Mouse (Mus musculus): Measurements from ENCODE around the gene Slc17a8. TPM values are rescaled to one million over a fixed set of nuclear protein-coding genes. Genes with fewer than 3 reads are reported as not detected.
"Not testable (repeated sequence)": the region's sequence is repeated elsewhere in the genome, so short reads cannot be mapped to it uniquely, and the experiment has no call there.

Slc17a8 gene
- polyA plus RNA-seq, 1 experiment = 0.01 TPM

GRCm38 (mm10) chr10:89572946-89573345 is 48.1 kb downstream of the Slc17a8 start:
- Histone ChIP-seq H3K79me2 (ENCODE audit: control insufficient read depth, insufficient read depth) (no peaks in the 10 kb centered on the region), H3K79me3 (ENCODE audit: low read depth) (no peaks in the 10 kb centered on the region), H3K27me3 (ENCODE audit: control insufficient read depth, insufficient read depth, insufficient read length) (no peaks in the 10 kb centered on the region), H3K36me3 (ENCODE audit: control insufficient read depth, insufficient read depth) (no peaks in the 10 kb centered on the region), H3K4me3 (ENCODE audit: insufficient read depth, poor library complexity, severe bottlenecking) (no peak overlapping the region), H3ac (ENCODE audit: control insufficient read depth, insufficient read length, low read depth) (no peak overlapping the region)
- no peak for TF ChIP-seq USF1 (IDR thresholded peaks at IDR 0.05; ENCODE audit: low read depth)

GRCm38 (mm10) chr10:89567391-89567790 is 53.7 kb downstream of the Slc17a8 start:
- H3K27me3 ChIP-seq (ENCODE audit: control insufficient read depth, insufficient read depth, insufficient read length) = no peaks in the 10 kb centered on the region
- H3K36me3 ChIP-seq (ENCODE audit: control insufficient read depth, insufficient read depth) = no peaks in the 10 kb centered on the region
- no peak overlapping the region for H3ac ChIP-seq (ENCODE audit: control insufficient read depth, insufficient read length, low read depth)
- TF ChIP-seq MYOG (IDR thresholded peaks at IDR 0.05; ENCODE audit: control insufficient read depth, extremely low read depth, insufficient read length) (no peak), FOSL1 (IDR thresholded peaks at IDR 0.05; ENCODE audit: insufficient read depth, low read length, poor library complexity, severe bottlenecking) (no peak), CEBPB (IDR thresholded peaks at IDR 0.05; ENCODE audit: low read depth) (no peak), MYOD1 (IDR thresholded peaks at IDR 0.05; ENCODE audit: control insufficient read depth, insufficient read length, low read depth) (no peak), MAX (IDR thresholded peaks at IDR 0.05) (no peak), CTCF (IDR thresholded peaks at IDR 0.05; ENCODE audit: control insufficient read depth, insufficient read depth, insufficient read length) (no peak), USF1 (IDR thresholded peaks at IDR 0.05; ENCODE audit: low read depth) (no peak)
- no peak overlapping the region for H3K4me3 ChIP-seq (ENCODE audit: insufficient read depth, poor library complexity, severe bottlenecking)
- no peaks in the 10 kb centered on the region for H3K79me2 ChIP-seq (ENCODE audit: control insufficient read depth, insufficient read depth)
- H3K79me3 ChIP-seq (ENCODE audit: low read depth) = no peaks in the 10 kb centered on the region

- H3K4me3 ChIP-seq (ENCODE audit: insufficient read depth, poor library complexity, severe bottlenecking) = no peak overlapping the region
- H3K79me3 ChIP-seq (ENCODE audit: low read depth) = no peaks in the 10 kb centered on the region
- H3ac ChIP-seq (ENCODE audit: control insufficient read depth, insufficient read length, low read depth) = no peak overlapping the region
- H3K36me3 ChIP-seq (ENCODE audit: control insufficient read depth, insufficient read depth) = no peaks in the 10 kb centered on the region
- H3K79me2 ChIP-seq (ENCODE audit: control insufficient read depth, insufficient read depth) = no peaks in the 10 kb centered on the region
- no peak for TF ChIP-seq FOSL1 (IDR thresholded peaks at IDR 0.05; ENCODE audit: insufficient read depth, low read length, poor library complexity, severe bottlenecking)
- TF ChIP-seq CTCF (IDR thresholded peaks at IDR 0.05; ENCODE audit: control insufficient read depth, insufficient read depth, insufficient read length) = no peak
- TF ChIP-seq MAX (IDR thresholded peaks at IDR 0.05) = no peak
- TF ChIP-seq MYOD1 (IDR thresholded peaks at IDR 0.05; ENCODE audit: control insufficient read depth, insufficient read length, low read depth) = no peak
- TF ChIP-seq USF1 (IDR thresholded peaks at IDR 0.05; ENCODE audit: low read depth) = no peak
- no peak for TF ChIP-seq CEBPB (IDR thresholded peaks at IDR 0.05; ENCODE audit: low read depth)
- no peak for TF ChIP-seq MYOG (IDR thresholded peaks at IDR 0.05; ENCODE audit: control insufficient read depth, extremely low read depth, insufficient read length)
- no peaks in the 10 kb centered on the region for H3K27me3 ChIP-seq (ENCODE audit: control insufficient read depth, insufficient read depth, insufficient read length)
Observed at GRCm38 (mm10) chr10:89565301-89566022, 55.6 kb downstream of the Slc17a8 start.

DNA sequence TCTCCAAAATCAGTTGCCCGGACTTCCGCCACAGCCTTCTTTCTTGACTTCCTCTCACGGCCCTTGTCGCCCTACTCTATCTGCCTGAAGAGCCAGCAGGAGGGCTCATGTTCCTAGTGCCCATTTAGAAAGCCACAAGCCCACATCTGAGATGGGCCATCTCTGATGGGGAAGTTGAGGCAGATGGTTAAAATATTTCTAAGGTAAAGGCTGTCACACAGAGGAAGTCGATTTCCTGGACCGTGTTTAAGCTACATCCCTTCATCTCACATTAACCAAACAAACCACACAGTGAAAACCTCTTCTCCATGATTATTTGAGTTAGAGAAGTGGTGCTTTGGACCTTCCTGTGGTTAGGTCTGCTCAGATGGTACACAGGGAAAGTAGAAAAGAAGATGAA is 58.9 kb downstream of the Slc17a8 start:
- no peak overlapping the region for H3K4me3 ChIP-seq (ENCODE audit: insufficient read depth, poor library complexity, severe bottlenecking)
- H3K79me2 ChIP-seq (ENCODE audit: control insufficient read depth, insufficient read depth) = no peaks in the 10 kb centered on the region

DNA sequence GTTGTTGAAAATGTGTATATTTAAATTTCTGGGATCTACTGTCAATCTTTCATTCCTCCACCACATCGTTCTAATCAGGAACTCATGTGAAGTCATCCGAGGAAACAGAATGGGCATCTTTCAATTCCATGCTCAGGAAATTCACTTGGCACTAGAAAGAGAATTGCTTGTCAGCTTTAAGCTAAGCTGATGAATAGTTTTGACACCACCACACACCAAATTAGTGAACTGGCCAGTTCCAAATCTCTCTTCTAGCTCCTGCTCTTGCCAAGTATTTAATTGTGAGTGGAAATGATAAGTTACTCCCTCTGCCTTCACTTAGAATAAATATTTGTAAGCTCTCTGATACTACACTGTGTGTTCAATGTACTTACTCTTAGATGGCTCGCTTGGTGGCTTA is 61.7 kb downstream of the Slc17a8 start:
- no peaks in the 10 kb centered on the region for H3K36me3 ChIP-seq (ENCODE audit: control insufficient read depth, insufficient read depth)
- H3K79me2 ChIP-seq (ENCODE audit: control insufficient read depth, insufficient read depth) = no peaks in the 10 kb centered on the region
- no peaks in the 10 kb centered on the region for H3K27me3 ChIP-seq (ENCODE audit: control insufficient read depth, insufficient read depth, insufficient read length)
- no peaks in the 10 kb centered on the region for H3K79me3 ChIP-seq (ENCODE audit: low read depth)
- no peak overlapping the region for H3ac ChIP-seq (ENCODE audit: control insufficient read depth, insufficient read length, low read depth)
- TF ChIP-seq MYOD1 (IDR thresholded peaks at IDR 0.05; ENCODE audit: control insufficient read depth, insufficient read length, low read depth) (no peak), CEBPB (IDR thresholded peaks at IDR 0.05; ENCODE audit: low read depth) (no peak), USF1 (IDR thresholded peaks at IDR 0.05; ENCODE audit: low read depth) (no peak), FOSL1 (IDR thresholded peaks at IDR 0.05; ENCODE audit: insufficient read depth, low read length, poor library complexity, severe bottlenecking) (no peak), CTCF (IDR thresholded peaks at IDR 0.05; ENCODE audit: control insufficient read depth, insufficient read depth, insufficient read length) (no peak), MAX (IDR thresholded peaks at IDR 0.05) (no peak), MYOG (IDR thresholded peaks at IDR 0.05; ENCODE audit: control insufficient read depth, extremely low read depth, insufficient read length) (no peak)
- no peak overlapping the region for H3K4me3 ChIP-seq (ENCODE audit: insufficient read depth, poor library complexity, severe bottlenecking)

More for the DNA sequence above, 58.9 kb downstream of the Slc17a8 start:
- TF ChIP-seq MAX (IDR thresholded peaks at IDR 0.05) = no peak
- no peak for TF ChIP-seq CTCF (IDR thresholded peaks at IDR 0.05; ENCODE audit: control insufficient read depth, insufficient read depth, insufficient read length)
- TF ChIP-seq MYOD1 (IDR thresholded peaks at IDR 0.05; ENCODE audit: control insufficient read depth, insufficient read length, low read depth) = no peak
- no peak for TF ChIP-seq MYOG (IDR thresholded peaks at IDR 0.05; ENCODE audit: control insufficient read depth, extremely low read depth, insufficient read length)
- TF ChIP-seq USF1 (IDR thresholded peaks at IDR 0.05; ENCODE audit: low read depth) = no peak
- TF ChIP-seq FOSL1 (IDR thresholded peaks at IDR 0.05; ENCODE audit: insufficient read depth, low read length, poor library complexity, severe bottlenecking) = no peak
- TF ChIP-seq CEBPB (IDR thresholded peaks at IDR 0.05; ENCODE audit: low read depth) = no peak
- Histone ChIP-seq H3K27me3 (ENCODE audit: control insufficient read depth, insufficient read depth, insufficient read length) (no peaks in the 10 kb centered on the region), H3K79me3 (ENCODE audit: low read depth) (no peaks in the 10 kb centered on the region), H3K36me3 (ENCODE audit: control insufficient read depth, insufficient read depth) (no peaks in the 10 kb centered on the region), H3ac (ENCODE audit: control insufficient read depth, insufficient read length, low read depth) (no peak overlapping the region)

DNA sequence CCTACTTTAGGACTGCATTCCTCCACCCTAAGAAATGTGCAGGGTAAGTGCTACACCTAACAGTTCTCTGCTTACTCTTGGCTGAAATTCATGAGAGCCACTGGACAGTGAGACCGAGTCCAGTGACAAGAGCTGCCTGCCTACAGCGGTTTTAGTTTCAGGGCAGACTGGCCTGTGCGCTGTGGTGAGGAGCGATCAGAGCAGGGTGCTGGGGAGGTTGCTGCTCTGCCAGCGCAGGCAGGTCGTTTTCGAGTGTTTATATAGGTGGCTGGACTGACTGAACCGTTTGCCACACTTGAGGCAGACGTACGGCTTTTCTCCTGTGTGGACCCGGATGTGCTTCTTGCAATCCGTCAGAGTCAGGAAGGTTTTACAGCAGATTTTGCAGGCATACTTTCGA is 66.2 kb downstream of the Slc17a8 start:
- H3ac ChIP-seq (ENCODE audit: control insufficient read depth, insufficient read length, low read depth); H3K79me3 ChIP-seq (ENCODE audit: low read depth); H3K36me3 ChIP-seq (ENCODE audit: control insufficient read depth, insufficient read depth); H3K27me3 ChIP-seq (ENCODE audit: control insufficient read depth, insufficient read depth, insufficient read length); H3K4me3 ChIP-seq (ENCODE audit: insufficient read depth, poor library complexity, severe bottlenecking); H3K79me2 ChIP-seq (ENCODE audit: control insufficient read depth, insufficient read depth): not testable (repeated sequence)

GRCm38 (mm10) chr10:89553855-89554254 is 67.2 kb downstream of the Slc17a8 start:
- not testable (repeated sequence) for H3K27me3 ChIP-seq (ENCODE audit: control insufficient read depth, insufficient read depth, insufficient read length); H3K79me3 ChIP-seq (ENCODE audit: low read depth); H3K36me3 ChIP-seq (ENCODE audit: control insufficient read depth, insufficient read depth); H3K4me3 ChIP-seq (ENCODE audit: insufficient read depth, poor library complexity, severe bottlenecking); H3ac ChIP-seq (ENCODE audit: control insufficient read depth, insufficient read length, low read depth); H3K79me2 ChIP-seq (ENCODE audit: control insufficient read depth, insufficient read depth)
